Mouse (Mus musculus) erythroblast, adult 5-6 weeks (primary cell): ENCODE results near the gene Ugt1a6a. TPM values are rescaled to one million over a fixed set of nuclear protein-coding genes. Genes with fewer than 3 reads are reported as not detected.
"Not testable (repeated sequence)": the region's sequence is repeated elsewhere in the genome, so short reads cannot be mapped to it uniquely, and the experiment has no call there.

Source experiments
- ATAC-seq: replicated peaks from 2 replicates; pipeline ENCODE4 v1.8.0; 2016; ENCODE audit warnings: moderate number of reproducible peaks, mild to moderate bottlenecking, moderate TSS enrichment, inconsistent platforms; ENCODE audit not compliant: poor library complexity, low FRiP score, severe bottlenecking
- total RNA-seq, 2 experiments: library from RNA; stranded (forward) in 1 of 2; stranded (reverse) in 1 of 2; fragments of 150-400 nt in 1 of 2; fragments of 200-764, 138-1000 nt in 1 of 2; gene quantifications; 2 replicates each; pipeline versions ENCODE4 v1.2.3 to v1.2.4; 2015 to 2017; ENCODE audit warnings: low replicate concordance in 2 of 2

The Ugt1a6a gene
- total RNA-seq (2015; ENCODE audit: low replicate concordance) (1.3 TPM in 1 of 2 replicates, not detected in the other), total RNA-seq (2017; ENCODE audit: low replicate concordance) (0.70 and 2.3 TPM in 2 replicates)

GRCm38 (mm10) chr1:88134457-88135011, at the start of gene Ugt1a6a:
Gene Ugt1a6a (plus strand): TSS chr1:88134809.
- not testable (repeated sequence) for ATAC-seq

- no peak for ATAC-seq
Observed at GRCm38 (mm10) chr1:88086125-88086524, 48.5 kb upstream of the Ugt1a6a start.

GRCm38 (mm10) chr1:88087513-88087912, 47.1 kb upstream of the Ugt1a6a start, which contains the start of gene Ugt1a8:
Gene Ugt1a8 (plus strand): TSS chr1:88087813.
- ATAC-seq, result no peak

GRCm38 (mm10) chr1:88092341-88092740, 42.3 kb upstream of the Ugt1a6a start:
- ATAC-seq, result no peak

GRCm38 (mm10) chr1:88094270-88094676, 40.3 kb upstream of the Ugt1a6a start:
- peak; percentile 51 for ATAC-seq

- no peak for ATAC-seq
Observed at GRCm38 (mm10) chr1:88094941-88095492, 39.6 kb upstream of the Ugt1a6a start, which contains the start of gene Ugt1a7c. Gene Ugt1a7c (plus strand): TSS chr1:88095062.

GRCm38 (mm10) chr1:88098546-88098945, 36.1 kb upstream of the Ugt1a6a start:
- ATAC-seq, result not testable (repeated sequence)

- ATAC-seq, result not testable (repeated sequence)
Observed at GRCm38 (mm10) chr1:88099691-88100090, 34.9 kb upstream of the Ugt1a6a start.

- ATAC-seq, result not testable (repeated sequence)
Observed at GRCm38 (mm10) chr1:88103019-88103418, 31.6 kb upstream of the Ugt1a6a start, which contains the start of gene Ugt1a6b. Gene Ugt1a6b (plus strand): TSS chr1:88103252.

GRCm38 (mm10) chr1:88103697-88104468, 30.7 kb upstream of the Ugt1a6a start:
- not testable (repeated sequence) for ATAC-seq

GRCm38 (mm10) chr1:88104667-88105430, 29.8 kb upstream of the Ugt1a6a start:
- ATAC-seq, result no peak

- ATAC-seq, result no peak
Observed at GRCm38 (mm10) chr1:88105656-88106055, 29.0 kb upstream of the Ugt1a6a start.

- ATAC-seq, result peak; percentile 94
Observed at GRCm38 (mm10) chr1:88109027-88109557, 25.5 kb upstream of the Ugt1a6a start.

GRCm38 (mm10) chr1:88109604-88110003, 25.0 kb upstream of the Ugt1a6a start:
- not testable (repeated sequence) for ATAC-seq

GRCm38 (mm10) chr1:88112769-88113168, 21.8 kb upstream of the Ugt1a6a start:
- ATAC-seq, result not testable (repeated sequence)

GRCm38 (mm10) chr1:88120550-88120949, 14.1 kb upstream of the Ugt1a6a start:
- peak; percentile 90 for ATAC-seq

- not testable (repeated sequence) for ATAC-seq
Observed at GRCm38 (mm10) chr1:88121521-88121920, 13.1 kb upstream of the Ugt1a6a start.

GRCm38 (mm10) chr1:88125827-88126360, 8.7 kb upstream of the Ugt1a6a start:
- ATAC-seq, result not testable (repeated sequence)

- ATAC-seq, result not testable (repeated sequence)
Observed at GRCm38 (mm10) chr1:88129091-88129490, 5.5 kb upstream of the Ugt1a6a start.
